14 mouse cellular contexts compared by ENCODE assay signal in genomic region chr13:34398847-34399246, GRCm38 (mm10). TPM values are rescaled to one million over a fixed set of nuclear protein-coding genes. Genes with fewer than 3 reads are reported as not detected.
DNase-seq lines count a peak whose midpoint lies in the region; ATAC-seq and TF ChIP-seq lines count a peak whose summit lies in the region.
"Had no signal": no experiment of that assay in that cellular context is flagged by ENCODE, and none has a peak within 500 bp of the region (broad histone marks: within the 10 kb centered on the region; RNA-seq: fewer than 3 reads in every experiment).

No protein-coding gene starts in this region.

- no peak for TF ChIP-seq CTCF in lung, postnatal 0 days (IDR thresholded peaks at IDR 0.05)

- no peak for DNase-seq in lung, postnatal 0 days (ENCODE audit: low spot score)
- DNase-seq in lung, postnatal 36 days: no peak
- DNase-seq in c-Kit-negative CD71-positive TER-119-positive erythroid progenitor cells, embryonic 14.5 days (ENCODE audit: low read depth, low spot score): peak; percentile 48
- DNase-seq in liver, embryonic 11.5 days (ENCODE audit: low spot score): no peak
- no peak for DNase-seq in thymus, postnatal 0 days (ENCODE audit: low spot score)
- no peak for DNase-seq in layer of hippocampus, adult 9-11 months
- DNase-seq: cerebellum, postnatal 25 days; gastrocnemius, postnatal 36 days; thymus, postnatal 4 days had no signal

- TF ChIP-seq POLR2A in myocyte (IDR thresholded peaks at IDR 0.05; ENCODE audit: insufficient read length, low read depth): no peak

- no peaks in the 10 kb centered on the region for H3K4me1 ChIP-seq in lung, postnatal 0 days (ENCODE audit: insufficient read depth, low read depth, low read length)
- H3K4me1 ChIP-seq in liver, embryonic 11.5 days (replicated peaks; ENCODE audit: control insufficient read depth, insufficient read depth, low read length): peaks cover 12% of the 10 kb centered on the region
- no peaks in the 10 kb centered on the region for H3K4me1 ChIP-seq in kidney, embryonic 15.5 days

- H3K27ac ChIP-seq in lung, postnatal 0 days (ENCODE audit: low read length): peak overlapping the region; percentile 29; the same call in 1 of the 2 replicates
- no peak overlapping the region for H3K27ac ChIP-seq in liver, embryonic 11.5 days (ENCODE audit: low read depth, low read length)
- H3K27ac ChIP-seq in kidney, embryonic 15.5 days: no peak overlapping the region

- no peaks in the 10 kb centered on the region for H3K9me3 ChIP-seq in lung, postnatal 0 days (ENCODE audit: low read length)
- no peaks in the 10 kb centered on the region for H3K9me3 ChIP-seq in liver, embryonic 11.5 days (ENCODE audit: control insufficient read depth, low read length)
- no peaks in the 10 kb centered on the region for H3K9me3 ChIP-seq in kidney, embryonic 15.5 days (replicated peaks)
- H3K9me3 ChIP-seq: embryonic facial prominence, embryonic 10.5 days had no signal

- no peaks in the 10 kb centered on the region for H3K79me2 ChIP-seq in myocyte (ENCODE audit: control insufficient read depth, insufficient read depth)

- H3K4me2 ChIP-seq in lung, postnatal 0 days (replicated peaks; ENCODE audit: low read depth, low read length): no peak overlapping the region
- H3K4me2 ChIP-seq in liver, embryonic 11.5 days: peak overlapping the region; percentile 50
- peak overlapping the region; percentile 70 for H3K4me2 ChIP-seq in myocyte (ENCODE audit: low read depth)
- no peak overlapping the region for H3K4me2 ChIP-seq in kidney, embryonic 15.5 days
- H3K4me2 ChIP-seq: midbrain, embryonic 11.5 days had no signal

- ATAC-seq in lung, postnatal 0 days: no peak
- peak; percentile 68; the same call in 1 of the 2 replicates for ATAC-seq in liver, embryonic 11.5 days (replicated peaks; ENCODE audit: low FRiP score)
- no peak for ATAC-seq in kidney, embryonic 15.5 days (replicated peaks; ENCODE audit: low FRiP score)
- ATAC-seq: activated CD4-positive, CD25-positive, alpha-beta regulatory T cell, adult 4 months had no signal

- no peak overlapping the region for H3ac ChIP-seq in myocyte (ENCODE audit: control insufficient read depth, insufficient read length)

- WGBS in lung, postnatal 0 days: 46% methylated on average over 3 of the region's 3 CpGs
- WGBS in liver, embryonic 11.5 days: 39% methylated on average over 3 of the region's 3 CpGs
- 78% methylated on average over 3 of the region's 3 CpGs for WGBS in kidney, embryonic 15.5 days

- H3K9ac ChIP-seq in lung, postnatal 0 days (replicated peaks; ENCODE audit: low read depth): no peak overlapping the region
- no peak overlapping the region for H3K9ac ChIP-seq in liver, embryonic 11.5 days (ENCODE audit: low read depth, low read length)
- H3K9ac ChIP-seq in kidney, embryonic 15.5 days: no peak overlapping the region

- no peak for TF ChIP-seq EP300 in lung, postnatal 0 days (IDR thresholded peaks at IDR 0.05)

- H3K36me3 ChIP-seq in lung, postnatal 0 days (ENCODE audit: insufficient read depth, low read length): no peaks in the 10 kb centered on the region
- H3K36me3 ChIP-seq in liver, embryonic 11.5 days (ENCODE audit: control insufficient read depth, insufficient read depth, low read length): no peaks in the 10 kb centered on the region
- H3K36me3 ChIP-seq in myocyte (ENCODE audit: control insufficient read depth, insufficient read depth): no peaks in the 10 kb centered on the region
- no peaks in the 10 kb centered on the region for H3K36me3 ChIP-seq in kidney, embryonic 15.5 days
- H3K36me3 ChIP-seq: embryonic facial prominence, embryonic 10.5 days had no signal

- H3K27me3 ChIP-seq in lung, postnatal 0 days (replicated peaks; ENCODE audit: insufficient read depth, low read length): no peaks in the 10 kb centered on the region
- H3K27me3 ChIP-seq in liver, embryonic 11.5 days (replicated peaks; ENCODE audit: control insufficient read depth, insufficient read depth, low read length): no peaks in the 10 kb centered on the region
- no peaks in the 10 kb centered on the region for H3K27me3 ChIP-seq in myocyte (ENCODE audit: control insufficient read depth, insufficient read depth, insufficient read length)
- H3K27me3 ChIP-seq in kidney, embryonic 15.5 days: no peaks in the 10 kb centered on the region

- H3K4me3 ChIP-seq in lung, postnatal 0 days (ENCODE audit: low read depth, low read length): no peak overlapping the region
- no peak overlapping the region for H3K4me3 ChIP-seq in liver, embryonic 11.5 days (ENCODE audit: low read depth, low read length)
- H3K4me3 ChIP-seq in myocyte: no peak overlapping the region
- H3K4me3 ChIP-seq in kidney, embryonic 15.5 days (replicated peaks): no peak overlapping the region
- H3K4me3 ChIP-seq: embryonic facial prominence, embryonic 10.5 days had no signal

TF ChIP-seq in myocyte, 11 proteins besides CTCF, POLR2A, EP300 and RAD21:
- TF ChIP-seq MAX (IDR thresholded peaks at IDR 0.05; ENCODE audit: low read depth) (no peak), MYOD1 (IDR thresholded peaks at IDR 0.05; ENCODE audit: control insufficient read depth in 1 of 3, insufficient read length in 2 of 3, low read depth in 2 of 3) (no peak), USF1 (IDR thresholded peaks at IDR 0.05; ENCODE audit: low read depth) (no peak), E2F4 (IDR thresholded peaks at IDR 0.05; ENCODE audit: insufficient read depth) (no peak), SRF (IDR thresholded peaks at IDR 0.05; ENCODE audit: control insufficient read depth, insufficient read length, low read depth) (no peak), REST (IDR thresholded peaks at IDR 0.05; ENCODE audit: insufficient read depth, insufficient read length) (no peak), TCF12 (IDR thresholded peaks at IDR 0.05; ENCODE audit: insufficient read depth, poor library complexity, severe bottlenecking) (no peak), MYOG (IDR thresholded peaks at IDR 0.05; ENCODE audit: control insufficient read depth in 1 of 3, insufficient read depth in 1 of 3, insufficient read length in 2 of 3, low read depth in 2 of 3) (no peak), POLR2AphosphoS2 (IDR thresholded peaks at IDR 0.05; ENCODE audit: insufficient read length, low read depth) (no peak), CEBPB (IDR thresholded peaks at IDR 0.05; ENCODE audit: insufficient read depth, poor library complexity, severe bottlenecking) (no peak), TCF3 (IDR thresholded peaks at IDR 0.05; ENCODE audit: insufficient read length, low read depth) (no peak)

RNA-seq across cellular contexts. Expression of gene Slc22a23, which starts 53.9 kb away (rescaled TPM):
- polyA plus RNA-seq in lung, postnatal 0 days (2015; fragmentation: Nextera tagmentation; extraction: Ambion mirVana): 8.1 and 9.1 TPM in 2 replicates
- 11.0 and 11.6 TPM in 2 replicates for polyA plus RNA-seq in liver, embryonic 11.5 days (2014; fragmentation: Nextera tagmentation; extraction: Ambion mirVana)
- polyA plus RNA-seq in myocyte (2012; fragmentation: generic; extraction: Trizol): 8.5 TPM
- polyA plus RNA-seq in thymus, postnatal 0 days (2015; fragmentation: Nextera tagmentation; extraction: Ambion mirVana): 2.8 and 3.4 TPM in 2 replicates
- polyA plus RNA-seq in kidney, embryonic 15.5 days (2015; fragmentation: Nextera tagmentation; extraction: Ambion mirVana): 2.4 and 2.6 TPM in 2 replicates

Comparison
In these comparisons a context has a peak if more than half of its experiments do, and no peak if none do; other contexts are left out.
1. H3K4me2 ChIP-seq: peak in liver, embryonic 11.5 days (single experiment) and myocyte (single experiment); none in lung, postnatal 0 days (single experiment) and kidney, embryonic 15.5 days (single experiment).